Mouse (Mus musculus): ENCODE data around the gene Cxcl3. TPM values are rescaled to one million over a fixed set of nuclear protein-coding genes. Genes with fewer than 3 reads are reported as not detected.

Cxcl3 gene
- polyA plus RNA-seq (2014; fragmentation: Illumina TruSeq; extraction: RNeasy Lipid Tissue Mini Kit (QIAGEN cat#74804); ENCODE audit: low read depth, low replicate concordance), result not detected

DNA sequence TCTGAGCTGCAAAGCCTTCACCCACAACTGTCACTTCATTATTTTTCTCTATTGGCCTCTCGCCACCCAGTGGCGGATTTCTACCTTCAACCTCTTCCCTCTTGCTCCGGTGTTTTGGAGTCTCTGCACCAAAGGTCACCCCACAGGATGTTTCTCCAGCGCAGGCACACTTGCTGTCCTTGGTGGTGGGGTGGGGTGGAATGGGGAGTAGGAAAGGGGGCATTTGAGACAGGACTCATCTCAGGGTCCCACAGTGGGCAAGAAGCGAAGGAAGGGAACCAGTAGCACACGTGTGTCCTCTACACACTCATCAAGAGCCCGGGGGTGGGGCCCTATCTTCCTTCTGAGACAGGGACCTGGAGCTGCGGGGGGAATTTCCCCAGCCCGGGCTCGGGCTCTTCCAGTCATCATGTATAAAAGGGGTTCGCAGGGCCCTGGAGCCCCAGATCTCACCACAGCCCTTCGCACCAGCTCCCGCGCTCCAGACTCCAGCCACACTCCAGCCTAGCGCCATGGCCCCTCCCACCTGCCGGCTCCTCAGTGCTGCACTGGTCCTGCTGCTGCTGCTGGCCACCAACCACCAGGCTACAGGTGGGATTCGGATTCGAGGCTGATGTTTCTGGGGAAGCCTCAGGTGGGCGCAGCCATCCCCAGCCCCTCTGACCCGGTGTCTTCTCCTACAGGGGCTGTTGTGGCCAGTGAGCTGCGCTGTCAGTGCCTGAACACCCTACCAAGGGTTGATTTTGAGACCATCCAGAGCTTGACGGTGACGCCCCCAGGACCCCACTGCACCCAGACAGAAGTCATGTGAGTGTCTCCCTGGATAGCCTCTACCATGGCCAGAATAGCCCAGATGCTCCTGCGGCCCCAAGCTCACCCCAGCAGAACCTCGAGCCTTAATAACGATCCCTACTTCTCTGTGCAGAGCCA, at the start of gene Cxcl3:
TSS of gene Cxcl3 (plus strand) at position 445 of the 930 bp plus-strand sequence.

DNA sequence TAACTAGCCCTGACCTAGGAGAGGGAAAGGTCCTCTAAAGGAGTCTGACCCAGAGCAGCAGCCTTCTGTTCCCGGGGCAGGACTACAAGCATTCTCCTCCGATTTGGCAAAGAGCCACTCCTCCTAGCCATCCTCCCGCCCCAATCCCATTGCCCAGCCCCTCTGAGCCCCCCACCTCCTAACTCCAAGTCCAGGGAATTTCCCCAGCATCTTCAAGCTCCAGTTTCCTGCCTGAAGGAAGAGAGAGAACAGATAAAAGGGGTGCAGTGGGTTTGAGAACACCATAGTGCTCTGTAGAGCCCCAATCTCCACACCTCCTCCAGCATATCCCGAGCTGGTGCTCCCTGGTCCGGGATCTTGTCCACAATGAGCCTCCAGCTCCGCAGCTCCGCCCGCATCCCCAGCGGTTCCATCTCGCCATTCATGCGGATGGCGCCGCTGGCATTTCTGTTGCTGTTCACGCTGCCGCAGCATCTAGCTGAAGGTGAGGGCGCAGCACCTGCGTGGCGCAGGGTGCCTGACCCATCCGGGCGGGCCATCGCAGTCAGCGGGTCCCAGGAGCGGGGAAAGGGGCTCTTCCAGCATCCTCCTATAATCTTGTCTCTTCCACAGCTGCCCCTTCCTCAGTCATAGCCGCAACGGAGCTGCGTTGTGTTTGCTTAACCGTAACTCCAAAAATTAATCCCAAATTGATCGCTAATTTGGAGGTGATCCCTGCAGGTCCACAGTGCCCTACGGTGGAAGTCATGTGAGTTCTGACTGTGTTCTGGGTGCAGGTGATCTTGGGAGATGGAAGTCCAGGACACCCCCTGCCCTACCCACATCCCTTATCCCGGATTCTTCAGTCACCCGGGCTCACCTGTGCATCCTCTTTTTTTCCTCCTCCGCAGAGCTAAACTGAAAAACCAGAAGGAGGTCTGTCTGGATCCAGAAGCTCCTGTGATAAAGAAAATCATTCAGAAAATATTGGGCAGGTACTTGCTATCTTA, 26.5 kb upstream of the Cxcl3 start, which contains the start of gene Cxcl5:
TSS of gene Cxcl5 (plus strand) at position 284 of the 989 bp plus-strand sequence.

GRCm38 (mm10) chr5:90768218-90768617, 17.7 kb upstream of the Cxcl3 start, which contains the start of gene Ppbp:
Gene Ppbp, plus strand, starts transcription at chr5:90768518.

DNA sequence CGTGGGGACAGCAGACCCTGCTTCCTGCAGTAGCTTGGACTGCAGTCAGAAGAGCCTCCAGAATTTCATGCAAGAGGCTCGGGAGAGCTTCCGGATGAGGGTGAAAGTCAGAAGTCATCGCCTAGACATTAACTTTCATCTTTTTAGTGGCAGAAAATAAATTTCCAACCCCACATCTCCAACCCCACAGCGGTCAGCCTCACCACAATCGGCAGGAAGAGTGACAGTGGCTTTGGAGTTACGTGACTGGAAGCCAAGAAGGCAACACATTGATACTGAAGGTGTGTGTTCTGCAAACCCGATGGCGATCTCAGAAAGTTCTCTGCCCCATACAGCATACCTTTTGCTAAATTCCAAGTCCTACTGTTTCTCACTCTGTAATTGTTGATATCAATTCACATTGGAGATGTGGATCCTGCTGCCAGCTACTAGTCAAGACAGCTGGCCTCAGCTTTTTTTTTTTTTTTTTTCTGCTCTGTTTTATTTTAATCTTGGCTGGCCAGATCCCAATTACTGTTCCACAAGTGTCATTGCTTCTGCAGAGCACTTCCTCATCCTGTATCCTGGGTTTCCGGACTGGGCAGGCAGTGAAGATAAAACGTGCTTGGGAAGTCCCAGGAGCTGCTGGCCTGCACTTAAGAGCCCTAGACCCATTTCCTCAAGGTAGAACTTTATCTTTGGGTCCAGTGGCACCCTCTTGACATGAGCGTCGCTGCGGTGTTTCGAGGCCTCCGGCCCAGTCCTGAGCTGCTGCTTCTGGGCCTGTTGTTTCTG, 13.8 kb upstream of the Cxcl3 start, which contains the start of gene Pf4:
TSS of gene Pf4 (plus strand) at position 556 of the 774 bp plus-strand sequence.

DNA sequence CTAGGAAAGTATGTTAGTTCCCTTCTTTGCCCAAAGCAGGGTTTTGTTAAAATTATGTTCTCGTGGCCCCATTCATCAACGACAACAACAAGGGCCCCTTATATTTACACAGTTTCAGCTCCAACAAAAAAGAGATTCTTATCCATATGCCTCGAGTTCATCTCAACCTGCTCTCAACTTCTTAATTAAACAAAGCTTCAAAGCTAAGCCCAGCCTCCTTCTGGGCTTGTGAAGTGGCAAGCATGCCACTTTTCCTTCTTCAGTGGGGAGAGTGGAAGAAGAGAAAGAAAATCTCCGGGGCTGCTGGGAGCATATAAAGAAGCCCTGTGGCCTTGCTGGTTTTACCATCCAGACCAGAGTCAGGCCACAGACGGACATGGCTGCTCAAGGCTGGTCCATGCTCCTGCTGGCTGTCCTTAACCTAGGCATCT, 8.3 kb downstream of the Cxcl3 start, which contains the start of gene Cxcl15:
TSS of gene Cxcl15 (plus strand) at position 340 of the 431 bp plus-strand sequence.

Other genes starting within 250 kb of the Cxcl3 start
- not detected for gene 5830473C10Rik, start 225.0 kb upstream of the Cxcl3 start, polyA plus RNA-seq (2014; fragmentation: Illumina TruSeq; extraction: RNeasy Lipid Tissue Mini Kit (QIAGEN cat#74804); ENCODE audit: low read depth, low replicate concordance)
- 5.3 TPM for gene Rassf6, start 145.4 kb upstream of the Cxcl3 start, polyA plus RNA-seq (2014; fragmentation: Illumina TruSeq; extraction: RNeasy Lipid Tissue Mini Kit (QIAGEN cat#74804); ENCODE audit: low read depth, low replicate concordance)
- gene Cxcl5, start 26.7 kb upstream of the Cxcl3 start, polyA plus RNA-seq (2014; fragmentation: Illumina TruSeq; extraction: RNeasy Lipid Tissue Mini Kit (QIAGEN cat#74804); ENCODE audit: low read depth, low replicate concordance), result not detected
- 0.79 TPM for gene Ppbp, start 17.6 kb upstream of the Cxcl3 start, polyA plus RNA-seq (2014; fragmentation: Illumina TruSeq; extraction: RNeasy Lipid Tissue Mini Kit (QIAGEN cat#74804); ENCODE audit: low read depth, low replicate concordance)
- 67.2 TPM for gene Pf4, start 13.7 kb upstream of the Cxcl3 start, polyA plus RNA-seq (2014; fragmentation: Illumina TruSeq; extraction: RNeasy Lipid Tissue Mini Kit (QIAGEN cat#74804); ENCODE audit: low read depth, low replicate concordance)
- not detected for gene Cxcl15, start 8.4 kb downstream of the Cxcl3 start, polyA plus RNA-seq (2014; fragmentation: Illumina TruSeq; extraction: RNeasy Lipid Tissue Mini Kit (QIAGEN cat#74804); ENCODE audit: low read depth, low replicate concordance)
- 2.1 TPM for gene Cxcl1, start 105.1 kb downstream of the Cxcl3 start, polyA plus RNA-seq (2014; fragmentation: Illumina TruSeq; extraction: RNeasy Lipid Tissue Mini Kit (QIAGEN cat#74804); ENCODE audit: low read depth, low replicate concordance)
- gene Cxcl2, start 117.8 kb downstream of the Cxcl3 start, polyA plus RNA-seq (2014; fragmentation: Illumina TruSeq; extraction: RNeasy Lipid Tissue Mini Kit (QIAGEN cat#74804); ENCODE audit: low read depth, low replicate concordance), result 1.5 TPM
- 31.4 TPM for gene Mthfd2l, start 145.0 kb downstream of the Cxcl3 start, polyA plus RNA-seq (2014; fragmentation: Illumina TruSeq; extraction: RNeasy Lipid Tissue Mini Kit (QIAGEN cat#74804); ENCODE audit: low read depth, low replicate concordance)
- not detected for gene Epgn, start 241.4 kb downstream of the Cxcl3 start, polyA plus RNA-seq (2014; fragmentation: Illumina TruSeq; extraction: RNeasy Lipid Tissue Mini Kit (QIAGEN cat#74804); ENCODE audit: low read depth, low replicate concordance)

All from adipose tissue, adult 10 weeks (tissue).